Mouse (Mus musculus) MN1 (cell line): Measurements from ENCODE around the gene Cox10.

Experiments
- DNase-seq: peaks from one replicate; pipeline ENCODE4 v3.0.0-alpha.2; 2016; ENCODE audit warnings: low spot score

The Cox10 gene

GRCm38 (mm10) chr11:63913936-63914335 lies 165.3 kb downstream of the Cox10 start:
- DNase-seq = no peak
